Mouse (Mus musculus): ENCODE data around the gene Vwce. TPM values are rescaled to one million over a fixed set of nuclear protein-coding genes. Genes with fewer than 3 reads are reported as not detected.

Vwce gene
- polyA plus RNA-seq (2017; shearing (Covaris generic)) = 1.0 TPM

DNA sequence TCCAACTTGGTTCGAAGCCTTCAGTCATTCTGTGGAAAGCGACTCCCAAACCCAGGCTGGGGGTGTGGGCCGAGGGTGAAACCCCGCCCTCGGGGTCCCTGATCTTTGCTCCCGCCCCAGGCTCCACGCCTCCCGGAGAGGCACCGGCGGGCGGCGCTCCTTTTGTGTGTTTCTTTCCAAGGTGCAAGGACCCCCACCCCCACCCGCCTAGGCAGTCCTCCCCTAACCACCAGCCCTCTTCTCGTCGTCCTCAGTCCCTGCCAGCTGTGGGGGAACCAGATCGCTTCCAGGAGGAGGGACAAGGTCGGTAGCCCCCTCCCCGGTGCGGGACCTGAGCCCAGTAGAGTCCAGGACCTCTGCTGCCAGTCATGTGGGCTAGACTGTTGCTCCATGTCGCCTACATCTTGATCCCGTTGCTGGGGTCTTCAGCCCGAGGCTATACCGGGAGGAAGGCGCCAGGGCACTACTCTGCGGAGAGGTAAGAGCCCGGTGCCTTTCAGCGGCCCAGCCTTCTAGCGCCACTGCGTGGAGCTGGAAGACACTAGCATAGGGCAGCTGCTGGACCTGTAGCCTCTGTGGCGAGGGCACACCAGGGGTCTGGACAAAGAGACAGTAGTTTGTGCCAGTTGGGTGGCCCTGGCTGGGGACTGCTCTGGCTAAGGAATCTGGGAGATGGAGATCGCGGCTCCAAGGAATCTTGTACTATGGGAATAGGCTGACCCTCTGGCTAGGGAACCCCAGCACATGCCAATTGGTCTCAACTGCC is at the start of gene Vwce:
Gene Vwce, plus strand, starts transcription at position 108 of the 766 bp plus-strand sequence.

GRCm38 (mm10) chr19:10605293-10605900 is 28.6 kb upstream of the Vwce start, which contains the start of the genes Ddb1 and Tkfc:
TSS of gene Ddb1 (plus strand) at chr19:10605327.
TSS of gene Tkfc (minus strand) at chr19:10605654.

DNA sequence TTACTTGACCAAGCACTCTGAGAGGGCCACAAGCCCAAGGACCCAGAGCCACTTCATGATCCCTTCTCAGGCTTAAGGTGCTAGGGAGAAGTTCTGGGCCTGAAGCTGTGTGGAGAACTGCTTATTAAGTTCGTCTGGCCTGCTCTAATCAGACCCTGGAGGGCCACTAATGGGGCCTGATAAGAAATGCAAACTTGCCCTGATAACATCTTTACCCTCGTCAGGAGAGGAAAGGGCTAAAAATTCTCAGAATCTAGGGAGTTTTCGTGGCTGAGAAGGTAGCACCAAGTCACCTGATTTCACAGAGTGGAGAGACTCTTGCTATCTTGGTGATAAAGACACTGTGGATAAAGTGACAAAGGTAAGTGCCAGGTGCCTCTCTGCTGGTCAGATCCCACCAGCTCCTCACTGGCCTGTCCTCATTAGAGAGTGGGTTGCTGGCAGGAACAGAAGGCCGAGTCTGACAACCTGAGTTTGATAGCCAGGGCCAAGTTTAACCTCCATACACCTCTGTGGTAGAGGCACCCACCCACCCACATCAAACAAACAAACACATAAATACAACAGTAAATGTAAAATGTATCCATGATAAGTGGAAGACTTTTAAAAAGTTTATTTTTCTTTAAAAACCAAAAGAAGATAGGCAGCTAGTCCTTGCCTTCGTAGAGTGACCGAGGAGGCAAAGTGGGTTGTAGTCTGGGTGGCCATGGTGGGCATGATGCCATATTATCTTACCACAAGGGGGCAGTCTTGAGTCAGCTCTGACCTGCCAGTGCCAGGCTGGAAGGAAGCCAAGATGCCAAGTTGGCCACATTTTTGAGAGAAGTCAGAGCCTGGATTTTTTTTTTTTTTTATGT is 44.1 kb downstream of the Vwce start, which contains the start of gene Pga5:
Gene Pga5, minus strand, starts transcription at position 157 of the 857 bp plus-strand sequence.

DNA sequence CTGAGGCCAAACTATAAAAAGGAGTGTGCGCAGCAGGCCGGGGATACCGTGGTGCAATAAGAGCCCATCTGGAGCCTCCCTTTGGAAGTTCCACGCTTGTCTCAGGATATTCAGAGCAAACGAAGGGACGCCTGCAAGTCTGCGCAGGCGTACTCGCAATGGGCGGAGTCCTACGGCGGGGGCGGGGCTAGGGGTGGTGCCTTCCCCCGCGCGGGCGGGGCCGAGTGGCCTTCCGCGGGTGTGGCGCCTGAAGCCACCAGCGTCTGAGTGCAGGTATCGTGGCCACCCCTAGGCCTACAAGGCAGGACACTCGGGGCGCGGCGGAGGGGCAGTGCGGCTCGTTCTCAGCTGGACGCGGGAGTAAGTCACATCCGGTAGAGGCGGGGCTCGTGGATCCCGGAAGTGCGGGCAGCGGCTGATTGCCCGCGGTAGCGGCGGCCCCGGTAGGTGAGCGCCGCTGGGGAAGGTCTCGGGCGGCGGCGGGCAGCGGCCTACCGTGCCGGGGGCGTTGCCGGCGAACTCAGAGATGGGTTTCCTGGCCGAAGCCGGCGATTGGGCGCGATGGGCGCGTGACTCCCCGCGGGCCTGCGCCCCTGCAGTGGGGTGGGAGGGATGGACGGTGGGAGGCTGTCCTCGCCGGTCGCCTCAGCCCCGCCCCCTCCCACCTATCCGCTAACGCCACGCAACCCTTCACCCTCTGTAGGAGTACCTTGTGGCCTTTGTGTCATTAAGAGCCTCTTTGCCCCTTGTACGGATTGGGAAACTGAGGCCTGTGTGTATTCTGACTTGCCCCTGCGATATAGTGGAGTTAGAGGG is 54.7 kb downstream of the Vwce start, which contains the start of gene Vps37c:
Gene Vps37c, plus strand, starts transcription at position 199 of the 816 bp plus-strand sequence.

Other genes starting within 250 kb of the Vwce start
- 0.83 TPM for gene Syt7, start 245.1 kb upstream of the Vwce start, polyA plus RNA-seq (2017; shearing (Covaris generic))
- gene Lrrc10b, start 176.7 kb upstream of the Vwce start, polyA plus RNA-seq (2017; shearing (Covaris generic)) = not detected
- 0.38 TPM for gene Ppp1r32, start 151.3 kb upstream of the Vwce start, polyA plus RNA-seq (2017; shearing (Covaris generic))
- 27.8 TPM for gene Cpsf7, start 108.9 kb upstream of the Vwce start, polyA plus RNA-seq (2017; shearing (Covaris generic))
- 57.3 TPM for gene Sdhaf2, start 108.1 kb upstream of the Vwce start, polyA plus RNA-seq (2017; shearing (Covaris generic))
- gene Tmem216, start 78.0 kb upstream of the Vwce start, polyA plus RNA-seq (2017; shearing (Covaris generic)) = 10.2 TPM
- 25.0 TPM for gene Cyb561a3, start 57.0 kb upstream of the Vwce start, polyA plus RNA-seq (2017; shearing (Covaris generic))
- gene Tmem138, start 56.9 kb upstream of the Vwce start, polyA plus RNA-seq (2017; shearing (Covaris generic)) = 6.0 TPM
- 128 TPM for gene Ddb1, start 28.9 kb upstream of the Vwce start, polyA plus RNA-seq (2017; shearing (Covaris generic))
- 3.5 TPM for gene Tkfc, start 28.6 kb upstream of the Vwce start, polyA plus RNA-seq (2017; shearing (Covaris generic))
- gene Pga5, start 43.9 kb downstream of the Vwce start, polyA plus RNA-seq (2017; shearing (Covaris generic)) = not detected
- gene Vps37c, start 54.5 kb downstream of the Vwce start, polyA plus RNA-seq (2017; shearing (Covaris generic)) = 25.1 TPM
- 564 TPM for gene Cd5, start 104.8 kb downstream of the Vwce start, polyA plus RNA-seq (2017; shearing (Covaris generic))
- gene Cd6, start 195.8 kb downstream of the Vwce start, polyA plus RNA-seq (2017; shearing (Covaris generic)) = 802 TPM
- 19.5 TPM for gene Slc15a3, start 205.5 kb downstream of the Vwce start, polyA plus RNA-seq (2017; shearing (Covaris generic))
- gene Tmem132a, start 235.7 kb downstream of the Vwce start, polyA plus RNA-seq (2017; shearing (Covaris generic)) = 2.6 TPM
- 54.6 TPM for gene Tmem109, start 247.8 kb downstream of the Vwce start, polyA plus RNA-seq (2017; shearing (Covaris generic))

Data from effector memory CD4-positive, alpha-beta T cell, adult 7 months (primary cell).